Mouse (Mus musculus): ENCODE data around the gene Vps35. TPM values are rescaled to one million over a fixed set of nuclear protein-coding genes. Genes with fewer than 3 reads are reported as not detected.
A peak's percentile ranks its signal among the peaks of the same experiment; 100 is the strongest.

Vps35 gene
- polyA plus RNA-seq, 1 experiment from 2014 or later = 78.0 TPM

DNA sequence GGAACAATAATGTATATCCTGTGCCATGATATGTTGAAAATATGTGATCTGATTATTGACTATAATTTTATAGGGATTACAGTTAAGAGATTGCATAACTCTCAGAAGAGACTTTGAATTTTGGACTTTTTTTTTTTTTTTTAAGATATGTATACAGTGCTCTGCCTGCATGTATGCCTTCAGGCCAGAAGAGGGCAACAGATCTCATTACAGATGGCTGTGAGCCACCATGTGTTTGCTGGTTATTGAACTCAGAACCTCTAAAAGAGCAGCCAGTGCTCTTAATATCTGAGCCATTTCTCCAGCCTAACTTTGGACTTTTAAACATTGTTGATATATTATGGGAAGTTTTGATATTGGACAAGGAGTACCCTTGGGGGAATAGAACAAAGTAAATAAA is 12.1 kb upstream of the Vps35 start:
- ATAC-seq (ENCODE audit: low FRiP score, low TSS enrichment) = 0 out of 2 replicates have a peak, but pooled peaks have one; percentile 42

GRCm38 (mm10) chr8:85308564-85308963 is 9.0 kb upstream of the Vps35 start:
- ATAC-seq (ENCODE audit: low FRiP score, low TSS enrichment) (no peak), DNase-seq (ENCODE audit: low spot score) (no peak)
- no peak overlapping the region for H3K27ac ChIP-seq (replicated peaks)
- no peaks in the 10 kb centered on the region for H3K9me3 ChIP-seq (ENCODE audit: control insufficient read depth, low read length)
- no peaks in the 10 kb centered on the region for H3K27me3 ChIP-seq (ENCODE audit: control insufficient read depth, insufficient read depth, low read length)
- no peaks in the 10 kb centered on the region for H3K4me1 ChIP-seq (replicated peaks; ENCODE audit: control insufficient read depth, insufficient read depth)
- TF ChIP-seq EP300 (optimal IDR thresholded peaks at IDR 0.05) = no peak
- TF ChIP-seq CTCF (IDR thresholded peaks at IDR 0.05; ENCODE audit: low read depth) = no peak
- no peak overlapping the region for H3K9ac ChIP-seq (ENCODE audit: low read length)
- 91% methylated on average over 2 of the region's 2 CpGs for WGBS
- H3K4me3 ChIP-seq (ENCODE audit: low read depth, low read length) = no peak overlapping the region
- H3K36me3 ChIP-seq (ENCODE audit: control insufficient read depth, insufficient read depth, low read length) = peaks cover 3% of the 10 kb centered on the region
- no peak overlapping the region for H3K4me2 ChIP-seq (replicated peaks; ENCODE audit: low read depth)

More for the DNA sequence above, 12.1 kb upstream of the Vps35 start:
- no peak overlapping the region for H3K9ac ChIP-seq (ENCODE audit: low read length)
- no peak for DNase-seq (ENCODE audit: low spot score)
- H3K36me3 ChIP-seq (ENCODE audit: control insufficient read depth, insufficient read depth, low read length) = peaks cover 3% of the 10 kb centered on the region
- H3K4me3 ChIP-seq (ENCODE audit: low read depth, low read length) = no peak overlapping the region
- H3K4me1 ChIP-seq (replicated peaks; ENCODE audit: control insufficient read depth, insufficient read depth) = no peaks in the 10 kb centered on the region
- TF ChIP-seq CTCF (IDR thresholded peaks at IDR 0.05; ENCODE audit: low read depth) = peak; percentile 76
- TF ChIP-seq EP300 (optimal IDR thresholded peaks at IDR 0.05) = no peak
- H3K27me3 ChIP-seq (ENCODE audit: control insufficient read depth, insufficient read depth, low read length) = no peaks in the 10 kb centered on the region
- no peak overlapping the region for H3K27ac ChIP-seq (replicated peaks)
- H3K9me3 ChIP-seq (ENCODE audit: control insufficient read depth, low read length) = no peaks in the 10 kb centered on the region
- H3K4me2 ChIP-seq (replicated peaks; ENCODE audit: low read depth) = no peak overlapping the region

- H3K4me3 ChIP-seq (ENCODE audit: low read depth, low read length) = no peak overlapping the region
- WGBS = 85% methylated on average over 5 of the region's 5 CpGs
- ATAC-seq (ENCODE audit: low FRiP score, low TSS enrichment) = no peak
Observed at GRCm38 (mm10) chr8:85303531-85303930, 3.9 kb upstream of the Vps35 start.

DNA sequence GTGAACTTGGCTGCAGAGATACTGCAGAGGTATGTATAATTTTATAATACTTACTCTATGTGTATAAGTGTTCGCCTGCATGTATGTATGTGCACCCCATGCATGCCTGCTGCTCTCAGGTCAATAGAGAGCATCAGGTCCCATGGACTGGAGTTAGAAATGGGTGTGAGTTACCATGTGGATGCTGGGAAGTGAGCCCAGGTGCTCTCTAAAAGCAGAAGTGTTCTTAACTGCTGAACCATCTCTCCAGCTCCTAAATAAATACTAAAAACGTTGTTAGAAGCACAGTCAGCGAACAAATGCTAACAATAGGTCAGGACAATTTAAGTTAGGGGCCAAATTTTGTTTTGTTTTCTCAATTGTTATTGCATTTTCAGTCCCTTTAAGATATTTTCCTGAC is 3.3 kb upstream of the Vps35 start:
- Histone ChIP-seq H3K4me2 (replicated peaks; ENCODE audit: low read depth) (no peak overlapping the region), H3K9me3 (ENCODE audit: control insufficient read depth, low read length) (no peaks in the 10 kb centered on the region), H3K27ac (replicated peaks) (no peak overlapping the region), H3K36me3 (ENCODE audit: control insufficient read depth, insufficient read depth, low read length) (peaks cover 6% of the 10 kb centered on the region), H3K4me3 (ENCODE audit: low read depth, low read length) (no peak overlapping the region), H3K4me1 (replicated peaks; ENCODE audit: control insufficient read depth, insufficient read depth) (peaks cover 6% of the 10 kb centered on the region), H3K9ac (ENCODE audit: low read length) (no peak overlapping the region), H3K27me3 (ENCODE audit: control insufficient read depth, insufficient read depth, low read length) (no peaks in the 10 kb centered on the region)
- DNase-seq (ENCODE audit: low spot score) (no peak), ATAC-seq (ENCODE audit: low FRiP score, low TSS enrichment) (no peak)
- 75% methylated on average over 3 of the region's 3 CpGs for WGBS
- TF ChIP-seq EP300 (optimal IDR thresholded peaks at IDR 0.05) (no peak), CTCF (IDR thresholded peaks at IDR 0.05; ENCODE audit: low read depth) (no peak)

More at GRCm38 (mm10) chr8:85303531-85303930, 3.9 kb upstream of the Vps35 start:
- DNase-seq (ENCODE audit: low spot score) = no peak
- no peaks in the 10 kb centered on the region for H3K27me3 ChIP-seq (ENCODE audit: control insufficient read depth, insufficient read depth, low read length)
- H3K27ac ChIP-seq (replicated peaks) = no peak overlapping the region
- H3K36me3 ChIP-seq (ENCODE audit: control insufficient read depth, insufficient read depth, low read length) = peaks cover 6% of the 10 kb centered on the region
- no peaks in the 10 kb centered on the region for H3K9me3 ChIP-seq (ENCODE audit: control insufficient read depth, low read length)
- no peak for TF ChIP-seq EP300 (optimal IDR thresholded peaks at IDR 0.05)
- no peak for TF ChIP-seq CTCF (IDR thresholded peaks at IDR 0.05; ENCODE audit: low read depth)
- H3K4me1 ChIP-seq (replicated peaks; ENCODE audit: control insufficient read depth, insufficient read depth) = peaks cover 6% of the 10 kb centered on the region
- no peak overlapping the region for H3K9ac ChIP-seq (ENCODE audit: low read length)
- no peak overlapping the region for H3K4me2 ChIP-seq (replicated peaks; ENCODE audit: low read depth)

DNA sequence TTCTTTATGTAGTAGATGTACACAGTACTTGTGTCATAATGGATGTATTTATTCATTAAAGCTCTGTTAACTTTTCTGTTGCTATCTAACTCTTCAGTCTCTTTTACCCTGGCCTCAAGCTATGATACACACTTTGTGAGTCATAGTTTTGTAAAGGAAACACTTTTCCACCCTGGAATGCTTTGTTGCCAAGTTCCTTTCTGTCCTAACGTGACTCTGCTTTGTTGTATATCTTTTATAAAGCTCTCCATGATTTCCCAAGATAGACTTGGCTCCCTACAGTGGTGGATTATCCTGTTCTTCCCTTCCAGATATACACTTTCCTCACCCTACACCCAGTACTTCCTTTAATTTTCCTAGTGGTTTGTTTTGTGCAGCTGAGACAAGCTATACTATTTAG is 2.3 kb upstream of the Vps35 start:
- no peak for DNase-seq (ENCODE audit: low spot score)
- H3K27ac ChIP-seq (replicated peaks) = no peak overlapping the region
- H3K4me1 ChIP-seq (replicated peaks; ENCODE audit: control insufficient read depth, insufficient read depth) = peaks cover 6% of the 10 kb centered on the region

GRCm38 (mm10) chr8:85298600-85299433 is 785 bp downstream of the Vps35 start:
- under 1% methylated on average over 48 of the region's 53 CpGs for WGBS
- H3K36me3 ChIP-seq (ENCODE audit: control insufficient read depth, insufficient read depth, low read length) = peaks cover 2% of the 10 kb centered on the region; the same call in 1 of the 2 replicates
- H3K4me2 ChIP-seq (replicated peaks; ENCODE audit: low read depth) = peak overlapping the region; percentile 94
- peaks cover 6% of the 10 kb centered on the region for H3K4me1 ChIP-seq (replicated peaks; ENCODE audit: control insufficient read depth, insufficient read depth)
- H3K9me3 ChIP-seq (ENCODE audit: control insufficient read depth, low read length) = no peaks in the 10 kb centered on the region
- peak overlapping the region; percentile 97 for H3K4me3 ChIP-seq (ENCODE audit: low read depth, low read length)
- H3K9ac ChIP-seq (ENCODE audit: low read length) = peak overlapping the region; percentile 92
- peak overlapping the region; percentile 97 for H3K27ac ChIP-seq (replicated peaks)
- no peak for TF ChIP-seq EP300 (optimal IDR thresholded peaks at IDR 0.05)
- no peak for TF ChIP-seq CTCF (IDR thresholded peaks at IDR 0.05; ENCODE audit: low read depth)
- DNase-seq (ENCODE audit: low spot score) (no peak), ATAC-seq (ENCODE audit: low FRiP score, low TSS enrichment) (peak; percentile 22)
- no peaks in the 10 kb centered on the region for H3K27me3 ChIP-seq (ENCODE audit: control insufficient read depth, insufficient read depth, low read length)

More for the DNA sequence above, 2.3 kb upstream of the Vps35 start:
- TF ChIP-seq EP300 (optimal IDR thresholded peaks at IDR 0.05) (no peak), CTCF (IDR thresholded peaks at IDR 0.05; ENCODE audit: low read depth) (no peak)
- Histone ChIP-seq H3K36me3 (ENCODE audit: control insufficient read depth, insufficient read depth, low read length) (peaks cover 2% of the 10 kb centered on the region), H3K9me3 (ENCODE audit: control insufficient read depth, low read length) (no peaks in the 10 kb centered on the region), H3K4me3 (ENCODE audit: low read depth, low read length) (no peak overlapping the region), H3K9ac (ENCODE audit: low read length) (no peak overlapping the region), H3K4me2 (replicated peaks; ENCODE audit: low read depth) (no peak overlapping the region), H3K27me3 (ENCODE audit: control insufficient read depth, insufficient read depth, low read length) (no peaks in the 10 kb centered on the region)
- ATAC-seq (ENCODE audit: low FRiP score, low TSS enrichment) = no peak
- 8% methylated on average over 1 of the region's 1 CpGs for WGBS
